15 mouse cellular contexts compared by ENCODE assay signal in genomic region chr13:114887293-114887692, GRCm38 (mm10).
"Had no signal": no experiment of that assay in that cellular context is flagged by ENCODE, and none has a peak within 500 bp of the region (broad histone marks: within the 10 kb centered on the region; RNA-seq: fewer than 3 reads in every experiment).

No protein-coding gene starts in this region.

- H3K27ac ChIP-seq: limb, embryonic 13.5 days; liver, embryonic 15.5 days; midbrain, embryonic 12.5 days had no signal

- H3K4me3 ChIP-seq: limb, embryonic 13.5 days; liver, embryonic 15.5 days; midbrain, embryonic 12.5 days had no signal

- H3K9ac ChIP-seq: limb, embryonic 13.5 days; liver, embryonic 15.5 days; midbrain, embryonic 12.5 days had no signal

- H3K4me1 ChIP-seq: limb, embryonic 13.5 days; liver, embryonic 15.5 days; midbrain, embryonic 12.5 days had no signal

- H3K27me3 ChIP-seq: limb, embryonic 13.5 days; liver, embryonic 15.5 days; midbrain, embryonic 12.5 days had no signal

- ATAC-seq: lung, postnatal 0 days; midbrain, embryonic 16.5 days had no signal

- H3K36me3 ChIP-seq: limb, embryonic 13.5 days; liver, embryonic 15.5 days; midbrain, embryonic 12.5 days had no signal

- H3K9me3 ChIP-seq: limb, embryonic 13.5 days; liver, embryonic 15.5 days; midbrain, embryonic 12.5 days had no signal

- DNase-seq: kidney, adult 8-10 months; kidney, postnatal 25 days; layer of hippocampus, adult 9-11 months; layer of hippocampus, postnatal 36 days; left cerebral cortex, postnatal 4 days; lung, adult 2 months; right cerebral cortex, adult 18-20 months; right cerebral cortex, postnatal 25 days; thymus, postnatal 36 days had no signal

- H3K4me2 ChIP-seq: limb, embryonic 13.5 days; liver, embryonic 11.5 days; liver, embryonic 15.5 days; midbrain, embryonic 12.5 days had no signal
